Mouse (Mus musculus) liver, adult 2 months (tissue): ENCODE data around the gene Sv2c.

Experiments used
- CTCF ChIP-seq: fragments of 200-500 bp; IDR thresholded peaks from 2 replicates; pipeline ENCODE4 v1.5.1; 2011; ENCODE audit warnings: low read depth, low read length, control low read depth
- POLR2A ChIP-seq: fragments of 200-500 bp; IDR thresholded peaks from 2 replicates; pipeline ENCODE4 v1.6.1; 2011; ENCODE audit warnings: low read length, control low read depth; ENCODE audit not compliant: insufficient read depth; ENCODE audit errors: extremely low read depth

GRCm38 (mm10) chr13:95951098-95951894 lies 181.1 kb downstream of the Sv2c start:
- TF ChIP-seq POLR2A (no peak), CTCF (peak; percentile 62)
